Comparison of ENCODE assay signal across 9 mouse cellular contexts in the genomic region with DNA sequence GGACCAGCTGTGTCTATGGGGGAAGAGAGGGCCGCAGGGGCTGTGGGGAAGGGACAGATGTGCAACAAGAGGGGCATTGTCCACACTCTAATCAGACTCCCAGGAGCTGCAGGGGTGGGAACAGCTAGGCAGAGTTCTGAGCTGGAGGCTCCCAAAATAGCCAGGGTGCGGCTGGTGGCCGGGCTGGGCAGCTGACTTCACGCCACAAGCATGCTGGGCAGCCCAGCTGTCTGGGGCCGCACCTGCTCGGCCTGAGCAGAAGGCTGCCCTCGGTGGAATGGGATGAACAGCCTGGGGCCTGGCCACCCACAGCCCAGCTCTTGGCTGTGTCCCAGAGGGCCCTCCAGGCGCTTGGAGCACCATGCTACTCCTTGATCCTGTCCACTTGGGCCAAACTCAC. TPM values are rescaled to one million over a fixed set of nuclear protein-coding genes. Genes with fewer than 3 reads are reported as not detected.
A peak's percentile ranks its signal among the peaks of the same experiment; 100 is the strongest.
DNase-seq lines count a peak whose midpoint lies in the region; ATAC-seq and TF ChIP-seq lines count a peak whose summit lies in the region.
"Had no signal": no experiment of that assay in that cellular context is flagged by ENCODE, and none has a peak within 500 bp of the region (broad histone marks: within the 10 kb centered on the region; RNA-seq: fewer than 3 reads in every experiment).

No protein-coding gene starts in this region.

- no peak overlapping the region for H3K9ac ChIP-seq in limb, embryonic 14.5 days (ENCODE audit: low read depth, low read length, severe bottlenecking)
- H3K9ac ChIP-seq in liver, embryonic 12.5 days, result no peak overlapping the region
- no peak overlapping the region for H3K9ac ChIP-seq in midbrain, postnatal 0 days (replicated peaks; ENCODE audit: low read length, poor library complexity, severe bottlenecking)

- H3K9me3 ChIP-seq in limb, embryonic 14.5 days (ENCODE audit: control insufficient read depth, low read length), result no peaks in the 10 kb centered on the region
- no peaks in the 10 kb centered on the region for H3K9me3 ChIP-seq in liver, embryonic 12.5 days (replicated peaks)
- no peaks in the 10 kb centered on the region for H3K9me3 ChIP-seq in midbrain, postnatal 0 days (ENCODE audit: low read length)

- 71% methylated on average over 6 of the region's 8 CpGs for WGBS in limb, embryonic 14.5 days
- 68% methylated on average over 8 of the region's 8 CpGs for WGBS in liver, embryonic 12.5 days (ENCODE audit: insufficient replicate concordance)
- 77% methylated on average over 7 of the region's 8 CpGs for WGBS in midbrain, postnatal 0 days

- DNase-seq in kidney, postnatal 10 days, result peak; percentile 8
- DNase-seq in kidney, postnatal 14 days, result no peak
- peak; percentile 27 for DNase-seq in cerebellum, adult 8-10 months
- DNase-seq in heart, adult 18-20 months, result peak; percentile 58 to 69
- peak; percentile 61 for DNase-seq in limb, embryonic 14.5 days (ENCODE audit: low spot score)
- no peak for DNase-seq in adrenal gland, adult 8-10 months
- no peak for DNase-seq in midbrain, postnatal 0 days (ENCODE audit: low spot score)
- DNase-seq: right cerebral cortex, postnatal 25 days had no signal

- peaks cover 25% of the 10 kb centered on the region for H3K4me1 ChIP-seq in limb, embryonic 14.5 days (ENCODE audit: control insufficient read depth, insufficient read depth, low read length)
- peaks cover 4% of the 10 kb centered on the region; the same call in 1 of the 2 replicates for H3K4me1 ChIP-seq in liver, embryonic 12.5 days
- H3K4me1 ChIP-seq in midbrain, postnatal 0 days (ENCODE audit: insufficient read depth, low read length), result no peaks in the 10 kb centered on the region; the same call in 1 of the 2 replicates

- TF ChIP-seq CTCF in midbrain, postnatal 0 days (IDR thresholded peaks at IDR 0.05), result no peak

- H3K36me3 ChIP-seq in limb, embryonic 14.5 days (ENCODE audit: control insufficient read depth, insufficient read depth, low read length), result no peaks in the 10 kb centered on the region
- no peaks in the 10 kb centered on the region for H3K36me3 ChIP-seq in liver, embryonic 12.5 days
- no peaks in the 10 kb centered on the region for H3K36me3 ChIP-seq in midbrain, postnatal 0 days (ENCODE audit: insufficient read depth, low read length)

- H3K27me3 ChIP-seq in limb, embryonic 14.5 days (ENCODE audit: control insufficient read depth, insufficient read depth, low read length), result no peaks in the 10 kb centered on the region
- H3K27me3 ChIP-seq in liver, embryonic 12.5 days (replicated peaks), result no peaks in the 10 kb centered on the region
- H3K27me3 ChIP-seq in midbrain, postnatal 0 days (ENCODE audit: insufficient read depth, low read length), result no peaks in the 10 kb centered on the region

- no peak overlapping the region for H3K4me3 ChIP-seq in limb, embryonic 14.5 days (replicated peaks; ENCODE audit: low read length)
- H3K4me3 ChIP-seq in liver, embryonic 12.5 days, result no peak overlapping the region
- no peak overlapping the region for H3K4me3 ChIP-seq in midbrain, postnatal 0 days (ENCODE audit: low read depth, low read length)

- no peak overlapping the region for H3K4me2 ChIP-seq in limb, embryonic 14.5 days (replicated peaks; ENCODE audit: low read depth, low read length, severe bottlenecking)
- no peak overlapping the region for H3K4me2 ChIP-seq in liver, embryonic 12.5 days
- H3K4me2 ChIP-seq in midbrain, postnatal 0 days (ENCODE audit: low read depth, low read length, poor library complexity, severe bottlenecking), result no peak overlapping the region

- ATAC-seq in limb, embryonic 14.5 days (ENCODE audit: low FRiP score, low read depth), result peak; percentile 77
- no peak for ATAC-seq in liver, embryonic 12.5 days
- no peak for ATAC-seq in midbrain, postnatal 0 days (ENCODE audit: low FRiP score)

- H3K27ac ChIP-seq in limb, embryonic 14.5 days (replicated peaks; ENCODE audit: low read depth, low read length), result no peak overlapping the region
- H3K27ac ChIP-seq in liver, embryonic 12.5 days, result no peak overlapping the region
- no peak overlapping the region for H3K27ac ChIP-seq in midbrain, postnatal 0 days (ENCODE audit: low read depth, low read length)

- TF ChIP-seq POLR2A in limb, embryonic 14.5 days (IDR thresholded peaks at IDR 0.05; ENCODE audit: borderline replicate concordance, extremely low read depth, insufficient read depth, insufficient read length), result no peak

RNA-seq across cellular contexts. Expression of a gene that starts 44.2 kb away (rescaled TPM):
- total RNA-seq in heart, adult 18-20 months (2021), result 100 to 1,000 TPM; 467 to 480 TPM
- polyA plus RNA-seq in limb, embryonic 14.5 days (2012; rRNA removed), result 75.5 and 107 TPM in 2 replicates
- polyA plus RNA-seq in limb, embryonic 14.5 days (2014; fragmentation: Nextera tagmentation; extraction: Ambion mirVana), result 72.8 and 76.2 TPM in 2 replicates
- total RNA-seq in adrenal gland, adult 8-10 months (2022), result 10 to 100 TPM; 66.2 to 86.0 (median 72.4) TPM
- polyA plus RNA-seq in liver, embryonic 12.5 days (2016; fragmentation: Nextera tagmentation; extraction: Ambion mirVana), result 5.5 and 7.2 TPM in 2 replicates
- total RNA-seq in midbrain, postnatal 0 days (2014; rRNA removed), result 151 and 208 TPM in 2 replicates
- 51.8 and 53.3 TPM in 2 replicates for polyA plus RNA-seq in midbrain, postnatal 0 days (2015; fragmentation: Nextera tagmentation; extraction: Ambion mirVana)

Comparison
In these comparisons a context has a peak if more than half of its experiments do, and no peak if none do; other contexts are left out.
1. DNase-seq: peak in kidney, postnatal 10 days (single experiment), cerebellum, adult 8-10 months (single experiment), heart, adult 18-20 months (2 of 2) and limb, embryonic 14.5 days (single experiment); none in kidney, postnatal 14 days (single experiment), adrenal gland, adult 8-10 months (single experiment) and midbrain, postnatal 0 days (single experiment).